Mouse (Mus musculus) brown adipose tissue, adult 24 weeks (tissue): ENCODE data around the gene Gm21985. TPM values are rescaled to one million over a fixed set of nuclear protein-coding genes. Genes with fewer than 3 reads are reported as not detected.
"Not testable (repeated sequence)": the region's sequence is repeated elsewhere in the genome, so short reads cannot be mapped to it uniquely, and the experiment has no call there.

Experiments
- H3K27ac ChIP-seq: fragments of 200-500 bp; replicated peaks from 2 replicates; pipeline ENCODE4 v1.5.1; 2012; ENCODE audit warnings: low read depth, mild to moderate bottlenecking, low read length
- H3K4me1 ChIP-seq: fragments of 200-500 bp; 2 replicates; pipeline ENCODE4 v1.6.1; 2012; ENCODE audit warnings: low read length, mixed read lengths; ENCODE audit not compliant: control insufficient read depth, insufficient read depth, insufficient read length
- H3K4me3 ChIP-seq: fragments of 200-500 bp; 2 replicates; pipeline ENCODE4 v1.5.1; 2012; ENCODE audit warnings: low read depth, mild to moderate bottlenecking, low read length, moderate library complexity; ENCODE audit not compliant: insufficient read depth
- polyA plus RNA-seq: library from polyadenylated mRNA; stranded (reverse); fragments of >200 nt; gene quantifications from 2 replicates; pipeline ENCODE4 v1.2.4, GENCODE M21; 2012; ENCODE audit not compliant: missing spikeins, insufficient read depth, insufficient read length

Gm21985 gene
- polyA plus RNA-seq, 1 experiment: not detected

- Histone ChIP-seq H3K4me3 (peak overlapping the region; percentile 99; the same call in 1 of the 2 replicates), H3K4me1 (no peaks in the 10 kb centered on the region; the same call in 1 of the 2 replicates), H3K27ac (no peak overlapping the region)
Measured at GRCm38 (mm10) chr2:112380131-112380530, 114.0 kb downstream of the Gm21985 start.

- H3K27ac ChIP-seq: no peak overlapping the region
- H3K4me3 ChIP-seq: no peak overlapping the region
- H3K4me1 ChIP-seq: peaks cover 3% of the 10 kb centered on the region
Measured at GRCm38 (mm10) chr2:112381219-112381618, 115.1 kb downstream of the Gm21985 start.

GRCm38 (mm10) chr2:112390843-112391242 lies 124.7 kb downstream of the Gm21985 start:
- H3K27ac ChIP-seq: no peak overlapping the region
- peaks cover 3% of the 10 kb centered on the region for H3K4me1 ChIP-seq
- H3K4me3 ChIP-seq: no peak overlapping the region

- Histone ChIP-seq H3K27ac (no peak overlapping the region), H3K4me3 (no peak overlapping the region), H3K4me1 (peaks cover 3% of the 10 kb centered on the region)
Measured at GRCm38 (mm10) chr2:112391346-112392000, 125.4 kb downstream of the Gm21985 start.

- peaks cover 3% of the 10 kb centered on the region for H3K4me1 ChIP-seq
- no peak overlapping the region for H3K4me3 ChIP-seq
- no peak overlapping the region for H3K27ac ChIP-seq
Measured at GRCm38 (mm10) chr2:112392689-112393088, 126.6 kb downstream of the Gm21985 start.

GRCm38 (mm10) chr2:112393958-112394357 lies 127.8 kb downstream of the Gm21985 start:
- peaks cover 3% of the 10 kb centered on the region for H3K4me1 ChIP-seq
- no peak overlapping the region for H3K4me3 ChIP-seq
- H3K27ac ChIP-seq: no peak overlapping the region

GRCm38 (mm10) chr2:112396649-112397048 lies 130.5 kb downstream of the Gm21985 start:
- Histone ChIP-seq H3K27ac (no peak overlapping the region), H3K4me1 (no peaks in the 10 kb centered on the region; the same call in 1 of the 2 replicates), H3K4me3 (no peak overlapping the region)

GRCm38 (mm10) chr2:112407030-112407429 lies 140.9 kb downstream of the Gm21985 start:
- Histone ChIP-seq H3K4me1 (no peaks in the 10 kb centered on the region), H3K4me3 (no peak overlapping the region), H3K27ac (no peak overlapping the region)

- no peak overlapping the region for H3K27ac ChIP-seq
Measured at GRCm38 (mm10) chr2:112425308-112425707, 159.2 kb downstream of the Gm21985 start.

GRCm38 (mm10) chr2:112428534-112428933 lies 162.4 kb downstream of the Gm21985 start:
- not testable (repeated sequence) for H3K4me3 ChIP-seq, H3K4me1 ChIP-seq, H3K27ac ChIP-seq

More at GRCm38 (mm10) chr2:112425308-112425707, 159.2 kb downstream of the Gm21985 start:
- no peaks in the 10 kb centered on the region for H3K4me1 ChIP-seq
- H3K4me3 ChIP-seq: no peak overlapping the region

- H3K27ac ChIP-seq: no peak overlapping the region
- no peak overlapping the region for H3K4me3 ChIP-seq
- no peaks in the 10 kb centered on the region for H3K4me1 ChIP-seq
Measured at GRCm38 (mm10) chr2:112429665-112430064, 163.6 kb downstream of the Gm21985 start.

- Histone ChIP-seq H3K4me1 (no peaks in the 10 kb centered on the region), H3K27ac (no peak overlapping the region), H3K4me3 (no peak overlapping the region)
Measured at GRCm38 (mm10) chr2:112430403-112430802, 164.3 kb downstream of the Gm21985 start.

- Histone ChIP-seq H3K27ac (no peak overlapping the region), H3K4me3 (no peak overlapping the region), H3K4me1 (no peaks in the 10 kb centered on the region)
Measured at GRCm38 (mm10) chr2:112432523-112432922, 166.4 kb downstream of the Gm21985 start.

GRCm38 (mm10) chr2:112433359-112433758 lies 167.2 kb downstream of the Gm21985 start:
- Histone ChIP-seq H3K27ac (no peak overlapping the region), H3K4me1 (no peaks in the 10 kb centered on the region), H3K4me3 (no peak overlapping the region)

GRCm38 (mm10) chr2:112436292-112436691 lies 170.2 kb downstream of the Gm21985 start:
- H3K4me1 ChIP-seq: no peaks in the 10 kb centered on the region
- H3K27ac ChIP-seq: no peak overlapping the region
- no peak overlapping the region for H3K4me3 ChIP-seq

GRCm38 (mm10) chr2:112437589-112437988 lies 171.5 kb downstream of the Gm21985 start:
- H3K4me1 ChIP-seq: no peaks in the 10 kb centered on the region
- H3K27ac ChIP-seq: no peak overlapping the region
- H3K4me3 ChIP-seq: no peak overlapping the region
